Mouse (Mus musculus) heart, postnatal 25 days (tissue): ENCODE data around the gene Kif2a. TPM values are rescaled to one million over a fixed set of nuclear protein-coding genes. Genes with fewer than 3 reads are reported as not detected.
A peak's percentile ranks its signal among the peaks of the same experiment; 100 is the strongest.
"Not testable (repeated sequence)": the region's sequence is repeated elsewhere in the genome, so short reads cannot be mapped to it uniquely, and the experiment has no call there.

ENCODE experiments used
- DNase-seq: peaks from one replicate; pipeline ENCODE4 v3.0.0; 2022; ENCODE audit warnings: low spot score
- intact Hi-C: fragments of 180-260 bp; cut with DNase I; formaldehyde crosslinking; loops from one replicate; pipeline ENCODE4 v1.15.1; 2025
- total RNA-seq, 2 experiments: library from RNA; stranded (reverse); gene quantifications; 2 replicates each; pipeline ENCODE4 v1.2.3; 2021

The Kif2a gene
- total RNA-seq, 2 experiments from 2014 or later = 32.4 to 35.8 TPM

DNA sequence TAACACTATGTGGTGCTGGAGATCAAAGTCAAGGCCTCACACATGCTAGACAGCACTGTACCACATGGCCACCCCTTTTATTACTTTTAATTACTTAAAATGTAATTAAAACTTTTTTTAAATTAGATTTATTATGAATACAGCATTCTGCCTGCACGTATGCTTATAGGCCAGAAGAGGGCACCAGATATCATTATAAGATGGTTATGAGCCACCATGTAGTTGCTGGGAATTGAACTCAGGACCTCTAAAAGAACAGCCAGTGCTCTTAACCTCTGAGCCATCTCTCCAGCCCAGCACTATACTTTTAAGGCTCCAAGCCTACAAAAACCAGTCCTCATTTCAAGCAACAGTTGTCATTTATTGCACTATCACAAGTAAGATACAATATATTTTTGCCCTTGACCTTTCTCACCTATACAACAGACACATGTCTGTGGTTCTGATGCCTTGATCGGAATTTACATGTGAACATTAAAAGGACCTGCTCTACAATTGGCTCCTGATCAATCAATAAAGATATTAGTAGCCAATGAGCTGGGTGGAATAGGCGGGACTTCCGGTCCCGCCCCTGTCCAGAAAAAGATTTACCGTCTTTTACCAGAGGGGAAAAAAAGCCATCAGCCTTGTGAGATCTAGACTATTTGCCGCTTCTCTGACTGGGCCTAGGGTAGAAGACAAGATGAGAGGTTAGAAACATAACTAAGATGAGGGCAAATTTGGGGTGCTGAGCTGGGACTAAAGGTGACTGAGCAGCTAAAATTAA is 80.5 kb downstream of the Kif2a start:
- DNase-seq = no peak
- intact Hi-C loops = loop anchor here (10.0 kb wide), 2 partner anchors 163 to 1103 kb away; partner anchors contain the start of gene Smim15

DNA sequence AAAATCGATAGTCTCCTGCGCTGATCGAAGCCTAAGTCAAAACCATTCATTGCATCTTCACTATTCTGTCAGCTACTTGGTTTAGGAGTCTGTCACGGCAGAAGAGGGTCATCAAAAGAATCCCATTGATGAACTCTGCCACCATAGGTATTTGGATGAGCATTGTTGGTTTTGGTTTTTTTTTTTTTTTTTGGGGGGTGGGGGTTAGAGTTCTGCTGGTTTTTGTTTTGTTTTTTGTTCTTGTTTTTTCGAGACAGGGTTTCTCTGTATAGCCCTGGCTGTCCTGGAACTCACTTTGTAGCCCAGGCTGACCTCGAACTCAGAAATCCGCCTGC is 84.8 kb downstream of the Kif2a start:
- DNase-seq = no peak
- intact Hi-C loops = no loop called here

DNA sequence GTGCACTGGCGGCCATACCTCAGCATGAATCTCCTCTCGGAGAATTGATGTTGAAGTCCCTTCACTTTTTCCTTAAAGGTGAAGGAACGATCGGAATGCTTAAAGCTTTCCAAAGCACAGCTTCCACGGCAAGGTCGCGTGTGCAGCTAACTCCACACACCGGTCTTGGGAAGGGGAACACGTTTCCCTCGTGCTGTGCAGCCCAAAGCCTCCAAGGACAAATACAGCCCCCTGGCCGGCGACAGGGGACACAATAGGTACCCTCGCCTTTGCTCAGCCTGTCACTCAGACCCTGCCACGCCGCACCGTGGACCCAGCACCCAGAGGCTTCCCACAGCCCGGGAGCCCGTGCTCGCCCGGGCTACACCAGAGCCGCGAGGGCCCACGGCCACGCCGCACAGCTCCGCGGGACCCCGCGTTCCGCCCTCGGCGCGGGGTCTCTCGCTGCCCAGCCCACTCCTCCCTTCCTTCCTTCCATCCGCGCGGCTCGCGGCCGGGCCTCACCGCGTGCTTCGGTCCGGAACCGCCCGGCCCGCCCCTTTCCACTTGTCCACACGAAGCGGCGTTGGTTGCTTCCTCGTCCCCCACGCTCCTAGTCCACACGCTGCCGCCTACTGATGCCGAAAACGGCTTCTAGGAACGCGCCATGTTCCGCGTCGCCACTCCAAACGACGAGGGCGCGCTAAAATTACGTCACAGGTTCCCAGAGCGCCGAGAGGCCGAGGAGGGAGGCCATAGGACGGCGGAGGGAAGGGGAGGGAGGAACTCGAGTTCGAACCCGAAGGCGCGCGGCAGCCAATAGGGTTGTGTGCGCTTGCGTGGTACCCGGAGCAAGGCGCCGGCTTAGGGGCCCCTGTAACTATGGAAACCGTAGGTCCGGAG is 85.4 kb downstream of the Kif2a start, which contains the start of gene Ipo11:
Ipo11 (minus strand) TSS at position 703 of the 882 bp plus-strand sequence.
- peak; percentile 71 for DNase-seq
- intact Hi-C loops = no loop called here

DNA sequence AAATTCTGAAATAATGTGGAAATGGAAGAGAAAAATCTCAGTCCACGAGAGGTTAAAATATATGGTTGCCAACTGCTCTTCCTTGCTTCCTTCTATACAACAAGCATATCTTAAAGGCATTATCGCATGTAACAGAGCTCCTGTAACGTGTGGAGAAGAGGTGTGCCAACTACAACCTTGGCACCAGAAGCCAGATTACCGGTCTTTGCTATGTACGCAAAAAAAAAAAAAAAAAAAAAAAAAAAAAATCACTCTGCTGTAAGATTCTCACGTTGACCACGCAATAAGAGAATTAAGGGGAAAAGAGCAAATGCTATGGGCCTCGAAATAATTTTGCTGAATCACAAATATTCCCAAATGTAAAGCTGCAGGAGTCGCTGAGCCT is 86.1 kb downstream of the Kif2a start:
- no peak for DNase-seq
- intact Hi-C loops = no loop called here

DNA sequence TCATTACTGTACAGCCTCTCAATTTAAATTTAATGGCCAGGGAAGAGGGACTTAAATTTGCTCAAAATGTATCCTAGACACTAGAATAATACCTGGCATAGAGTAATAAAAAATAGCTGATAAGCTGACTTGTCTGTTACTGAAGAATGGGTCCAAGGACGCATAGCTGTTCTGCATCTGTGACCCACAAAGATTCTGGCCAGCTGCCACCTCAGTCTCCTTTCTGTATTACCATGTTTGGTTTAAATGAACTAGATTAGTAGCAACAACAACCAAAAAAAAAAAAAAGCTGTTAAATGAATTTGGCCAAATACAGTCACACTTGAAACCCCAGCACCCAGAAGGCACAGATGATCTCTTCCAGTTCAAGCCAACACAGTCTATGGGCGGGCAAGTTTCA is 92.7 kb downstream of the Kif2a start:
- intact Hi-C loops = no loop called here
- no peak for DNase-seq

DNA sequence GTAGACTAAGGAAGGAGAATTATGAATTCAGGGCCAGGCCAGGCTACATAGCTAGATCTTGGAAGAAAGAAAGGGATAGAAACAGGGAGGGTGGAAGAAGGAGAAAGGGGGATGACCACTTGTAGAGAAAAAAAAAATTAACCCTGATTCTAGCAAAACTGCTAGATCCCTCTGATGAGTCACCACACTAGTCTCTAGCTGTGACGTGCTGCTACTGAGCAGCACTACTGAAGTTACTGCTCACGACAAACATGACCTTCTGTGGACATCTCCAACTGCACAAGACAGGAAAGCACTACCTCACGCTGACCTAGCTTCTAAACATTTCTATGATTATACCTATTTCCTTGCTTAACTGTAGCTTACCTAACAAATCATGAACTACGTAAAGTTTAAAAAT is 93.6 kb downstream of the Kif2a start:
- intact Hi-C loops = no loop called here

DNA sequence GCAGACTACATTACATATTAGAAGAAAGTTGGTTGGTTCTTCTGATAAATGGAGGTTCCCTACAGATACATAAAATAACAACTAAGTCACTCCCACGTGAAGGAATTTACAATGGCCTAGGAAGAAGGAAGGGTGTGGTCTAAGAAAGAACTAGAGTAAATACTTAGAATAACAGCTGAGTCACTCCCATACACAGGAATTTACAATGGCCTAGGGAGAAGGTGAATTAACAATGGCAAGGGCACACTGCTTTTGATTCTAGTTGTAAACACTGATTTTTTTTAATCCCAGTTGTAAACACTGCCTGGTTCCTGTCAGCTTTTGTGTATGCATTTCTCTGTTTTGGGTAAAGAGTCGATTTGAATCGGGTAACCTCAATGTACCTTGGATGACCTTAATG is 96.0 kb downstream of the Kif2a start:
- intact Hi-C loops = not testable (repeated sequence)

More for the DNA sequence above, 93.6 kb downstream of the Kif2a start:
- no peak for DNase-seq

DNA sequence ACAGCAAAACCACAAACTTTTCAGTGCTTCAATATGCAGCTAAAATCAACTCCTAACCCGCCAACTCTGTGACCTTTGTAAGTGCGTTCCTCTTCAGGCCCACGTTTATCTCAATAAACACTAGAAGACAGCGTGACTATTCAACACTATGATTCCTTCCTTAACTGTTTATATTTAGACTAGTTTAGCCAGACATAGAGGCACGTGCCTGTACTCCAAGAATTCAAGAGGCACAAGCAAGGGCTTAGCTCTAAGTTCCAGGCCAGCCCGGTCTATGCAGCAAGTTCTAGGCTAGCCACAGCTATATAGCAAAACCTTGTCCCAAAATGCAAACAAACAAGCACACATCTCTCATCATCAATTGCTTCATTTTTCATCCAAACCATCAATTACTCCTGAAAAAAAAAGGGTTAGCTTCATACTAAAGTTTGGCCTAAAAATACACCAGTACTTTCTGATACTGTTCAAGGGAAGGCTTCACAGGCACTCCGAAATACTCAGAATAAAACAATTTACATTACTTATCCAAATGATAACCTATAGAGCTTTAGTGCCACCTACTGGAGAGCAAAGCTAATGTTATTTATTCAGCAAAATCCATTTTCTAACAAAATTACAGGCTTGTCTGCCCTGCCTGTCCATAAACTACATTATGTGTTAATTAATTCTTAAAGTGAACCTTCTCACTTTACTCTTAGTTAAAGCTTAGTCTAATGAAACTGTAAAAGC is 103.4 kb downstream of the Kif2a start:
- intact Hi-C loops = loop anchor here (5.0 to 10.0 kb wide), 2 partner anchors 201 to 1474 kb away; partner anchors contain the start of gene Htr1a

More for the DNA sequence above, 96.0 kb downstream of the Kif2a start:
- not testable (repeated sequence) for DNase-seq

DNA sequence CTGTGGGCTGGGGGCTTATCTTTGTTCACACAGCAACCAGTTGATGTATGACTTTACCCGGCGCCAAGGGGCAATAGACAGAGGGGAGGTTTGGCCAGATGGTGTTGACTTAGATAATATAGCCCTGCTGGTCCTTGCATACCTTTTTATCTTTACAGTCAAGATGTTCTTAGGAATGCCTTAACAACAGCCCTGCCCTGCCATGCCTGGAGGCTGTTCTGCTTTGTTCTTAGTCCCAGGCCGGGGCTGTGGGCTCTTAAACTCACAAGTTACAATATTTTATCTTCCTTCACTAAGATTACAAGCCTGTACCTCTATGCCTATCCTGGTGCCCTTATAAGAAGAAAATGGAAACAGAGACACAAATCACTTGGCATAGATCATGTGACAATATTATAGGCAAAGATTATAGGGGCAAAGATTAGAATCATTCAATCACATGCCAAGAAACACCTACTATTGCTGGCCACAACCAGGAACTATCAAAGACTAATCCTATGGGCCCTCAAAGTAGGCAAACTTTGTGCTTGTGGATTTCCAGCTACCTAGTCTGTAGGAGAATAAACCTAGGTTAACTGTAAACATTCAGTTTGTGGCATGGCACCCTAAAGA is 108.7 kb downstream of the Kif2a start:
- intact Hi-C loops = loop anchor here (10.0 kb wide), 1 partner anchor 1468 kb away; the partner anchor contains the start of gene Htr1a
- no peak for DNase-seq

More for the DNA sequence above, 103.4 kb downstream of the Kif2a start:
- DNase-seq = no peak

DNA sequence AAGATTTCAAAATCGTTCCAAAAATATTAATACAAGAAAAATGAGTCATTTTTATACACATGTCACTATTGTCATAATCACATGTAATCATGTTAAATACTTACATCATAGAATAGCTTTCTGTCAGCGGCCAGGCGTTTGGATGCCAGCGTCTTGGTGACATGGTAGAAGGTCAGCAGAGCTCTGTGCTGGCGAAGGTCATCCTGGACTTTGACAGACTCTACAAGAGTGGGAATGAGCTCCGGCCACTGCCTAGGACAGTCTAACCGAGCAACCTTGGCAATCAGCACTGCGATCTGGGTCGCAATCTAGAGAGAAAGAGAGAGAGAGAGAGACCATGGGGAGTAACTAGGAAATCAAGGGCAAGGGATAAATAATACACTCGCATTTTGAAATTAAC is 111.8 kb downstream of the Kif2a start:
- intact Hi-C loops = loop anchor here (10.0 kb wide), 1 partner anchor 1465 kb away; the partner anchor contains the start of gene Htr1a
- DNase-seq = no peak

Other genes starting within 250 kb of the Kif2a start
- 10 to 100 TPM; 20.8 to 22.2 TPM for gene Ipo11, start 85.2 kb downstream of the Kif2a start, total RNA-seq
- gene Dimt1, start 75.0 kb downstream of the Kif2a start, total RNA-seq = 1 to 10 TPM; 7.3 to 7.6 TPM